Mouse (Mus musculus) myocyte (in vitro differentiated cells): ENCODE data around the gene Pdk4.

Source experiments
- CEBPB ChIP-seq: IDR thresholded peaks from 2 replicates; pipeline ENCODE4 v1.6.1; 2011; ENCODE audit warnings: mild to moderate bottlenecking, moderate library complexity; ENCODE audit not compliant: poor library complexity, insufficient read depth, severe bottlenecking
- E2F4 ChIP-seq: IDR thresholded peaks from one replicate; pipeline ENCODE4 v1.6.1; 2011; ENCODE audit warnings: mild to moderate bottlenecking, control low read depth, moderate library complexity; ENCODE audit not compliant: insufficient read depth
- MAX ChIP-seq: IDR thresholded peaks from one replicate; pipeline ENCODE4 v1.6.1; 2011; ENCODE audit warnings: low read depth, mild to moderate bottlenecking, control low read depth
- MYOD1 ChIP-seq, 3 experiments: IDR thresholded peaks; one replicate each; pipeline ENCODE4 v1.6.1; 2011; ENCODE audit warnings: control low read depth in 2 of 3, low read depth in 2 of 3, mild to moderate bottlenecking in 2 of 3, moderate library complexity in 1 of 3; ENCODE audit not compliant: insufficient read length in 2 of 3, control insufficient read depth in 1 of 3
- MYOG ChIP-seq, 3 experiments: IDR thresholded peaks; one replicate each; pipeline ENCODE4 v1.6.1; 2011; ENCODE audit warnings: control low read depth in 2 of 3, low read depth in 2 of 3, mild to moderate bottlenecking in 2 of 3; ENCODE audit not compliant: insufficient read length in 2 of 3, control insufficient read depth in 1 of 3, insufficient read depth in 1 of 3
- POLR2A ChIP-seq: IDR thresholded peaks from one replicate; pipeline ENCODE4 v1.6.1; 2011; ENCODE audit warnings: low read depth, mild to moderate bottlenecking, control low read depth, moderate library complexity; ENCODE audit not compliant: insufficient read length
- POLR2AphosphoS2 ChIP-seq: IDR thresholded peaks from one replicate; pipeline ENCODE4 v1.6.1; 2011; ENCODE audit warnings: low read depth, control low read depth; ENCODE audit not compliant: insufficient read length
- REST ChIP-seq: IDR thresholded peaks from one replicate; pipeline ENCODE4 v1.6.1; 2011; ENCODE audit warnings: mild to moderate bottlenecking, control low read depth, moderate library complexity; ENCODE audit not compliant: insufficient read depth, insufficient read length
- SRF ChIP-seq: IDR thresholded peaks from one replicate; pipeline ENCODE4 v1.6.1; 2011; ENCODE audit warnings: low read depth; ENCODE audit not compliant: control insufficient read depth, insufficient read length
- TCF12 ChIP-seq: IDR thresholded peaks from one replicate; pipeline ENCODE4 v1.6.1; 2011; ENCODE audit warnings: mild to moderate bottlenecking, control low read depth; ENCODE audit not compliant: poor library complexity, insufficient read depth, severe bottlenecking
- TCF3 ChIP-seq: IDR thresholded peaks from one replicate; pipeline ENCODE4 v1.6.1; 2011; ENCODE audit warnings: low read depth, control low read depth; ENCODE audit not compliant: insufficient read length
- USF1 ChIP-seq: IDR thresholded peaks from one replicate; pipeline ENCODE4 v1.6.1; 2011; ENCODE audit warnings: low read depth, mild to moderate bottlenecking, control low read depth, moderate library complexity

DNA sequence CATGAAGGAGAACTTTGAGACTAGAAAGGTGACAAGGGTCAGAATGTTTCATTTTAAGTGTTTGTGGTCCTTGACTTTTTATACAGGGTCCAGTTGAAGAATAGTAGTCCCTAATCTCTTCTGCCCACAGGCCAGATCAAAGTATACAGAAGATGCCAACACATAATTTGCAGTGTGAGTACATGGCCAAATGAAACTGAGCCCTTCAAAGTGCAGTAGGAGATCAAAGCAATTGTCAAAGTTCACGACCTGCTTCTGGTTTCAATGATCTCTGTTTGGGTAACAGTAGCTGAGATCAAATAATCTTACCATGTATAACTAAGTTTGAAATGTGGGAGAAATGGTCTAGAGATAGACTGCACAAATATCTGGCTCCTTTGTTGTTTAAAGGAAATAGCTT is 22.1 kb downstream of the Pdk4 start:
- no peak for TF ChIP-seq USF1
- no peak for TF ChIP-seq E2F4
- TF ChIP-seq MYOG (IDR thresholded peaks at IDR 0.05; ENCODE audit: control insufficient read depth in 1 of 3, insufficient read depth in 1 of 3, insufficient read length in 2 of 3, low read depth in 2 of 3): no peak
- TF ChIP-seq POLR2AphosphoS2: no peak
- TF ChIP-seq REST: no peak
- no peak for TF ChIP-seq TCF12
- no peak for TF ChIP-seq POLR2A
- TF ChIP-seq CEBPB: no peak
- no peak for TF ChIP-seq MAX
- no peak for TF ChIP-seq SRF
- no peak for TF ChIP-seq MYOD1 (IDR thresholded peaks at IDR 0.05; ENCODE audit: control insufficient read depth in 1 of 3, insufficient read length in 2 of 3, low read depth in 2 of 3)
- no peak for TF ChIP-seq TCF3
